18 mouse cellular contexts compared by ENCODE assay signal in genomic region chr1:151918806-151919357, GRCm38 (mm10).
DNase-seq lines count a peak whose midpoint lies in the region; ATAC-seq lines count a peak whose summit lies in the region.
"Had no signal": no experiment of that assay in that cellular context is flagged by ENCODE, and none has a peak within 500 bp of the region (broad histone marks: within the 10 kb centered on the region; RNA-seq: fewer than 3 reads in every experiment).

No protein-coding gene starts in this region.

- WGBS in kidney, embryonic 16.5 days = 60% methylated on average over 9 of the region's 9 CpGs
- whole genome bisulfite sequencing in midbrain, embryonic 15.5 days = 43% methylated on average over 9 of the region's 9 CpGs

- no peak overlapping the region for H3K4me2 ChIP-seq in kidney, embryonic 16.5 days (replicated peaks; ENCODE audit: low read depth, low read length)
- no peak overlapping the region for H3K4me2 ChIP-seq in midbrain, embryonic 15.5 days
- H3K4me2 ChIP-seq: limb, embryonic 13.5 days; liver, embryonic 13.5 days; lung, embryonic 14.5 days; neural tube, embryonic 12.5 days had no signal

- no peaks in the 10 kb centered on the region for H3K9me3 ChIP-seq in kidney, embryonic 16.5 days (ENCODE audit: low read length)
- no peaks in the 10 kb centered on the region for H3K9me3 ChIP-seq in midbrain, embryonic 15.5 days
- H3K9me3 ChIP-seq: limb, embryonic 13.5 days; liver, embryonic 13.5 days; neural tube, embryonic 12.5 days had no signal

- H3K27ac ChIP-seq in kidney, embryonic 16.5 days (ENCODE audit: low read length) = no peak overlapping the region
- H3K27ac ChIP-seq in midbrain, embryonic 15.5 days = peak overlapping the region; percentile 46; the same call in 1 of the 2 replicates
- H3K27ac ChIP-seq: limb, embryonic 13.5 days; liver, embryonic 13.5 days; neural tube, embryonic 12.5 days had no signal

- peak; percentile 35; the same call in 1 of the 2 replicates for ATAC-seq in kidney, embryonic 16.5 days (ENCODE audit: low FRiP score, low TSS enrichment)
- peak; percentile 72 for ATAC-seq in midbrain, embryonic 15.5 days (replicated peaks)
- ATAC-seq: forebrain, embryonic 14.5 days; inflammation-experienced regulatory T-cells, adult 6 months had no signal

- no peak overlapping the region for H3K4me3 ChIP-seq in kidney, embryonic 16.5 days (ENCODE audit: low read length)
- no peak overlapping the region for H3K4me3 ChIP-seq in midbrain, embryonic 15.5 days
- H3K4me3 ChIP-seq: limb, embryonic 13.5 days; liver, embryonic 13.5 days; neural tube, embryonic 12.5 days had no signal

- peaks cover 9% of the 10 kb centered on the region for H3K4me1 ChIP-seq in kidney, embryonic 16.5 days (ENCODE audit: insufficient read depth, low read length)
- H3K4me1 ChIP-seq in midbrain, embryonic 15.5 days = peaks cover 19% of the 10 kb centered on the region; the same call in 1 of the 2 replicates
- H3K4me1 ChIP-seq: liver, embryonic 13.5 days; neural tube, embryonic 12.5 days had no signal

- DNase-seq in kidney, postnatal 14 days = no peak
- DNase-seq in retina, postnatal 7 days (ENCODE audit: low read depth, low spot score) = peak; percentile 9
- DNase-seq in retina, postnatal 1 day = no peak
- no peak for DNase-seq in urinary bladder, adult 2 months (ENCODE audit: low spot score)
- DNase-seq in spleen, postnatal 10 days (ENCODE audit: low spot score in 2 of 2) = no peak
- DNase-seq: adrenal gland, adult 2 months; cerebellum, adult 9-11 months; gastrocnemius, postnatal 36 days; kidney, adult 8-10 months; liver, embryonic 13.5 days; lung, embryonic 14.5 days; thymus, adult 2 months had no signal

- H3K36me3 ChIP-seq in kidney, embryonic 16.5 days (ENCODE audit: insufficient read depth, low read length) = no peaks in the 10 kb centered on the region
- no peaks in the 10 kb centered on the region for H3K36me3 ChIP-seq in midbrain, embryonic 15.5 days (replicated peaks)
- H3K36me3 ChIP-seq: liver, embryonic 13.5 days; neural tube, embryonic 12.5 days had no signal

- H3K27me3 ChIP-seq in kidney, embryonic 16.5 days (ENCODE audit: insufficient read depth, low read length) = no peaks in the 10 kb centered on the region
- no peaks in the 10 kb centered on the region for H3K27me3 ChIP-seq in midbrain, embryonic 15.5 days (replicated peaks)
- H3K27me3 ChIP-seq: limb, embryonic 13.5 days; liver, embryonic 13.5 days; neural tube, embryonic 12.5 days had no signal

- no peak overlapping the region for H3K9ac ChIP-seq in kidney, embryonic 16.5 days (replicated peaks; ENCODE audit: low read length)
- no peak overlapping the region for H3K9ac ChIP-seq in midbrain, embryonic 15.5 days
- H3K9ac ChIP-seq: limb, embryonic 13.5 days; liver, embryonic 13.5 days; lung, embryonic 14.5 days; neural tube, embryonic 12.5 days had no signal
